Mouse (Mus musculus) left cerebral cortex, postnatal 25 days (tissue): Measurements from ENCODE around the gene Creb3l2. TPM values are rescaled to one million over a fixed set of nuclear protein-coding genes. Genes with fewer than 3 reads are reported as not detected.
"Not testable (repeated sequence)": the region's sequence is repeated elsewhere in the genome, so short reads cannot be mapped to it uniquely, and the experiment has no call there.

Experiments used
- DNase-seq, 2 experiments: peaks; one replicate each; pipeline ENCODE4 v3.0.0; 2022; ENCODE audit warnings: low spot score in 2 of 2, mixed read lengths in 1 of 2
- intact Hi-C: fragments of 180-260 bp; cut with DNase I; formaldehyde crosslinking; loops from one replicate; pipeline ENCODE4 v1.15.1; 2025
- total RNA-seq, 2 experiments: library from RNA; stranded (reverse); gene quantifications; 2 replicates each; pipeline ENCODE4 v1.2.3; 2021

Gene Creb3l2
- total RNA-seq, 2 experiments from 2014 or later = 7.0 to 7.3 TPM

GRCm38 (mm10) chr6:37388501-37388900 lies 53.4 kb downstream of the Creb3l2 start:
- intact Hi-C loops = no loop called here
- DNase-seq = no peak

GRCm38 (mm10) chr6:37387281-37387680 lies 54.7 kb downstream of the Creb3l2 start:
- intact Hi-C loops = no loop called here
- no peak for DNase-seq

- DNase-seq = no peak
- intact Hi-C loops = no loop called here
These were observed 56.2 kb downstream of the Creb3l2 start for GRCm38 (mm10) chr6:37385602-37386285.

- DNase-seq = no peak
- intact Hi-C loops = no loop called here
These were observed 59.2 kb downstream of the Creb3l2 start for GRCm38 (mm10) chr6:37382761-37383160.

- intact Hi-C loops = no loop called here
- DNase-seq = no peak
These were observed 63.9 kb downstream of the Creb3l2 start for GRCm38 (mm10) chr6:37377836-37378580.

GRCm38 (mm10) chr6:37377387-37377786 lies 64.6 kb downstream of the Creb3l2 start:
- DNase-seq, intact Hi-C loops: not testable (repeated sequence)

- no peak for DNase-seq
- intact Hi-C loops = no loop called here
These were observed 66.5 kb downstream of the Creb3l2 start for GRCm38 (mm10) chr6:37375452-37375851.

- intact Hi-C loops = no loop called here
- no peak for DNase-seq
These were observed 70.6 kb downstream of the Creb3l2 start for GRCm38 (mm10) chr6:37371341-37371740.

GRCm38 (mm10) chr6:37370566-37370965 lies 71.4 kb downstream of the Creb3l2 start:
- intact Hi-C loops = no loop called here
- DNase-seq = no peak

- DNase-seq = no peak
- intact Hi-C loops = no loop called here
These were observed 72.2 kb downstream of the Creb3l2 start for GRCm38 (mm10) chr6:37369750-37370149.

GRCm38 (mm10) chr6:37368281-37368680 lies 73.7 kb downstream of the Creb3l2 start:
- DNase-seq = no peak
- intact Hi-C loops = no loop called here

GRCm38 (mm10) chr6:37366991-37367390 lies 75.0 kb downstream of the Creb3l2 start:
- no peak for DNase-seq
- intact Hi-C loops = no loop called here

GRCm38 (mm10) chr6:37365179-37365578 lies 76.8 kb downstream of the Creb3l2 start:
- intact Hi-C loops = no loop called here

GRCm38 (mm10) chr6:37364361-37364760 lies 77.6 kb downstream of the Creb3l2 start:
- intact Hi-C loops = no loop called here
- DNase-seq = no peak

More at GRCm38 (mm10) chr6:37365179-37365578, 76.8 kb downstream of the Creb3l2 start:
- DNase-seq = no peak

- DNase-seq = no peak
- intact Hi-C loops = no loop called here
These were observed 81.0 kb downstream of the Creb3l2 start for GRCm38 (mm10) chr6:37360813-37361385.

GRCm38 (mm10) chr6:37354449-37355179 lies 87.3 kb downstream of the Creb3l2 start:
- DNase-seq = peak; percentile 75 to 76
- intact Hi-C loops = loop anchor here (1.0 kb wide), 1 partner anchor 94 kb away; no protein-coding TSS in a partner anchor

GRCm38 (mm10) chr6:37353616-37354015 lies 88.3 kb downstream of the Creb3l2 start:
- DNase-seq = no peak
- intact Hi-C loops = loop anchor here (1.0 kb wide), 1 partner anchor 95 kb away; no protein-coding TSS in a partner anchor

- peak; percentile 69 to 70 for DNase-seq
- intact Hi-C loops = loop anchor here (1.0 kb wide), 2 partner anchors 255 to 298 kb away; no protein-coding TSS in a partner anchor
These were observed 90.1 kb downstream of the Creb3l2 start for GRCm38 (mm10) chr6:37351731-37352380.

- DNase-seq = no peak
- intact Hi-C loops = no loop called here
These were observed 91.6 kb downstream of the Creb3l2 start for GRCm38 (mm10) chr6:37350315-37350714.
